Comparison of ENCODE assay signal across 8 mouse cellular contexts in the genomic region with DNA sequence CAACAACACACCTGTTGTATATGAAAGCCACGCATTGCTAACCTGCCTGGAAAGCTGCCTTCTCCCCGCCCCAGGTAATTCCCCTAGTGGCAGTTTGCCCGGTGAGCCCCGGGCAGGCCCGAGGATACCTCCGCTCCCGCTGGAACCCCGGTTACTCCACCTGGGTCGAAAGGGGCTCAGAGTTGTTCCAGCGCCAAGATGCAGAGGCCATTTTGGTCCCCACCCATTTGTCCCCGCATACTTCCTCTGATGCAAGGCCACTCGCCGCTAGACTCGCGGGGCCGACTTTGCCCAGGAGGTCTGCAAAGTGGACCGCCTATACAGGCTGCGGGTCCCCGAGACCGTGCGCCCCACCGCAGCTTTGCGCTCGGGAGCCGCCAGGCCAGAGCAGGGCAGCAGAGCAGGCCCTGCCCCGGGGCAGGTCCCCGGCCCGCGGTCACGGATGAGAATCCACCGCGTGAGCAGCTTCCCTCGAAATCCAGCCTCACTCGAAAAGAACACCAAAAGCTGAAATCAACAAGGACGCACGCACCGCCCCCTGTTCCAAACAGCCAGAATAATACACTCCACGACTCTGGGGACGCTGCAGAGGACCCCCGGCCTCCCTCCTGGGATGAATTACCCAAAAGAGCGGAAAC. TPM values are rescaled to one million over a fixed set of nuclear protein-coding genes. Genes with fewer than 3 reads are reported as not detected.
DNase-seq lines count a peak whose midpoint lies in the region; ATAC-seq and TF ChIP-seq lines count a peak whose summit lies in the region.

No protein-coding gene starts in this region.

- H3K4me3 ChIP-seq in heart, postnatal 0 days (ENCODE audit: low read depth, low read length), result peak overlapping the region; percentile 70
- H3K4me3 ChIP-seq in midbrain, embryonic 12.5 days, result peak overlapping the region; percentile 60

- H3K27ac ChIP-seq in heart, postnatal 0 days (ENCODE audit: low read depth), result no peak overlapping the region
- H3K27ac ChIP-seq in midbrain, embryonic 12.5 days (replicated peaks), result no peak overlapping the region

- ATAC-seq in common myeloid progenitor, adult 5-6 weeks (replicated peaks; ENCODE audit: low read depth, poor library complexity, severe bottlenecking), result peak; percentile 52
- ATAC-seq in heart, postnatal 0 days (ENCODE audit: insufficient read depth, low read depth), result peak; percentile 24; the same call in 1 of the 2 replicates
- ATAC-seq in midbrain, embryonic 12.5 days (ENCODE audit: low FRiP score, low read depth), result peak; percentile 52; the same call in 1 of the 2 replicates

- peaks cover 54% of the 10 kb centered on the region for H3K27me3 ChIP-seq in heart, postnatal 0 days (ENCODE audit: control insufficient read depth, insufficient read depth, low read length)
- H3K27me3 ChIP-seq in midbrain, embryonic 12.5 days, result peaks cover 58% of the 10 kb centered on the region

- no peaks in the 10 kb centered on the region for H3K9me3 ChIP-seq in heart, postnatal 0 days (replicated peaks; ENCODE audit: control insufficient read depth, low read length)
- no peaks in the 10 kb centered on the region for H3K9me3 ChIP-seq in midbrain, embryonic 12.5 days

- DNase-seq in urinary bladder, postnatal 14 days (ENCODE audit: low spot score), result peak; percentile 41
- no peak for DNase-seq in urinary bladder, postnatal 4 days (ENCODE audit: low spot score in 2 of 2)
- DNase-seq in heart, postnatal 0 days (ENCODE audit: low spot score), result no peak
- peak; percentile 11 to 22 for DNase-seq in layer of hippocampus, postnatal 36 days
- DNase-seq in testis, postnatal 10 days (ENCODE audit: low spot score), result peak; percentile 54
- no peak for DNase-seq in frontal cortex, postnatal 14 days (ENCODE audit: low spot score in 2 of 2)

- TF ChIP-seq CTCF in heart, postnatal 0 days (IDR thresholded peaks at IDR 0.05; ENCODE audit: low read depth), result no peak

- peak overlapping the region; percentile 48 for H3K9ac ChIP-seq in heart, postnatal 0 days (replicated peaks; ENCODE audit: low read depth, low read length)
- peak overlapping the region; percentile 44; the same call in 1 of the 2 replicates for H3K9ac ChIP-seq in midbrain, embryonic 12.5 days (replicated peaks)

- WGBS in heart, postnatal 0 days, result 1% methylated on average over 41 of the region's 41 CpGs
- 1% methylated on average over 41 of the region's 41 CpGs for WGBS in midbrain, embryonic 12.5 days

- H3K4me1 ChIP-seq in heart, postnatal 0 days (ENCODE audit: control insufficient read depth, insufficient read depth), result peaks cover 5% of the 10 kb centered on the region; the same call in 1 of the 2 replicates
- H3K4me1 ChIP-seq in midbrain, embryonic 12.5 days, result peaks cover 20% of the 10 kb centered on the region

- peak overlapping the region; percentile 99 for H3K4me2 ChIP-seq in heart, postnatal 0 days (ENCODE audit: low read depth, low read length)
- H3K4me2 ChIP-seq in midbrain, embryonic 12.5 days (replicated peaks), result peak overlapping the region; percentile 99

- TF ChIP-seq EP300 in heart, postnatal 0 days (IDR thresholded peaks at IDR 0.05; ENCODE audit: low read depth), result no peak

- no peaks in the 10 kb centered on the region for H3K36me3 ChIP-seq in heart, postnatal 0 days (replicated peaks; ENCODE audit: control insufficient read depth, insufficient read depth, low read length)
- H3K36me3 ChIP-seq in midbrain, embryonic 12.5 days, result no peaks in the 10 kb centered on the region

RNA-seq across cellular contexts. Expression of gene Ocln, which starts 1.0 kb away (rescaled TPM):
- not detected in 2 replicates for total RNA-seq in common myeloid progenitor, adult 5-6 weeks (2017)
- 2.0 and 6.1 TPM in 2 replicates for total RNA-seq in heart, postnatal 0 days (2014; rRNA removed; ENCODE audit: low replicate concordance)
- 1.6 and 1.7 TPM in 2 replicates for polyA plus RNA-seq in heart, postnatal 0 days (2015; fragmentation: Nextera tagmentation; extraction: Ambion mirVana)
- 10 to 100 TPM; 13.1 to 13.4 TPM for total RNA-seq in layer of hippocampus, postnatal 36 days (2021)
- 2.9 and 3.3 TPM in 2 replicates for polyA plus RNA-seq in midbrain, embryonic 12.5 days (2016; fragmentation: Nextera tagmentation; extraction: Ambion mirVana)

RNA-seq across cellular contexts. Expression of gene Gtf2h2, which starts 59.1 kb away (rescaled TPM):
- 54.2 and 85.3 TPM in 2 replicates for total RNA-seq in common myeloid progenitor, adult 5-6 weeks (2017)
- 10.2 and 15.1 TPM in 2 replicates for total RNA-seq in heart, postnatal 0 days (2014; rRNA removed; ENCODE audit: low replicate concordance)
- 32.5 and 36.2 TPM in 2 replicates for polyA plus RNA-seq in heart, postnatal 0 days (2015; fragmentation: Nextera tagmentation; extraction: Ambion mirVana)
- total RNA-seq in layer of hippocampus, postnatal 36 days (2021), result 10 to 100 TPM; 54.7 to 62.9 TPM
- 81.9 and 88.8 TPM in 2 replicates for polyA plus RNA-seq in midbrain, embryonic 12.5 days (2016; fragmentation: Nextera tagmentation; extraction: Ambion mirVana)

Comparison
In these comparisons a context has a peak if more than half of its experiments do, and no peak if none do; other contexts are left out.
1. DNase-seq: peak in urinary bladder, postnatal 14 days (single experiment), layer of hippocampus, postnatal 36 days (2 of 2) and testis, postnatal 10 days (single experiment); none in urinary bladder, postnatal 4 days (0 of 2), heart, postnatal 0 days (single experiment) and frontal cortex, postnatal 14 days (0 of 2).
2. Peak in every context shown above with its lines, with median percentiles within 50 percentile points of each other: ATAC-seq.